Mouse (Mus musculus) heart, postnatal 0 days (tissue): Measurements from ENCODE around the gene Gm20458.

Experiments
- CTCF ChIP-seq: IDR thresholded peaks from 2 replicates; pipeline ENCODE4 v1.5.1; 2016; ENCODE audit warnings: antibody characterized with exemption, control low read depth, low read depth
- EP300 ChIP-seq: IDR thresholded peaks from 2 replicates; pipeline ENCODE4 v1.6.1; 2016; ENCODE audit warnings: antibody characterized with exemption, low read depth

DNA sequence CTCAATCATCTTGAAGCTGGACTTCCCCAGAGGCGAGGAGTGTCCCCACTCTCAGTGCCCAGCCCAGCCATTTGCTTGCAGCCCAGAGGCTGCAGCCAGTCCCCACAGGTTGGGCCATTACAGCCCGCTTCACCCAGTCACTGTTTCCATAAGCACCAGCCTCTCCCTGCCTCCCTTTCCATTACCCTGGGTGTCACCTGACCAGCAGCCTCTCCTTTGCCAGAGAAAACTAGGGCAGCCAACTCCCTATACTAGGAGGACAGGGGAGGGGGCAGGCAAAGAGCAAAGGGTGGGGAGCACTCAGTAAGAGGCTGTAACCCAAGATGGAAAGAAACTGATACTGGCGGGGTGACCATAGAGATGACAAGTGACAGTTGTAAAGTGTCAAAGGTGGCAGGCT is 23.8 kb upstream of the Gm20458 start:
- TF ChIP-seq CTCF (no peak), EP300 (no peak)
